Mouse (Mus musculus) liver, adult 2 months (tissue): ENCODE results near the gene Clhc1.

Experiments
- CTCF ChIP-seq: fragments of 200-500 bp; IDR thresholded peaks from 2 replicates; pipeline ENCODE4 v1.5.1; 2011; ENCODE audit warnings: low read depth, low read length, control low read depth
- POLR2A ChIP-seq: fragments of 200-500 bp; IDR thresholded peaks from 2 replicates; pipeline ENCODE4 v1.6.1; 2011; ENCODE audit warnings: low read length, control low read depth; ENCODE audit not compliant: insufficient read depth; ENCODE audit errors: extremely low read depth

DNA sequence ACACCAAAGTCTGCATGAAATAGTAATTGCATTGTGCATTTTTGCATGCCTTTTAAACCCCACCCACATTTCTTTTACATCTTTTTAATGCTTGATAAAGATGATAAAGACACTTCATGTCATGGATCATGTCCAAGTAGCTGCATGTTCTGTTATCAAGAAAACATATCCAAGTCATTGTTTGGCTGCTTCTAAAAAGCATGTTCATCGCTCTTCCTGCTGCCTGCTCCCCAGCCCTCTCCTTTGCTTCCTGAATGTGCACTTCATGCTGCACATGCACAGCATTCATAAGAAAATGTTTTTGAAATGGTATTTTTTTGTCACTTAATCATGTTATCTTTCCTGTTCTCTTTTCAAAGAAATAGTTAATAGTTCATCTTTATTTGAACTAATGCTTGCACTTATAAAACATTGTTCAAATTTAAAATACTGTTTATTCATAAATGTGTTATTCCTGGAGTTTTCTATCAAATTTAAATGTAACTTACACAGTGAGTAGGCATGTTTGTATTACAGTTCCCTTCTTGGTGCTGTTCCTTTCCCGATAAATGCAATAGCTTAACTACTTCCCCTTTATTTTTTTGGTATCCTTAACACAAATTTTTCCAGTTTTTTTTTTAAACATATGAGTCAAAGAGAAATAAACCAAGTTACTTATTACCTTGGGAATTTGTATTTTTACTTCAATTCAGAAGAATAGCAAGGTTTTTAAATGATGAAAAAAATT, 42.7 kb upstream of the Clhc1 start:
- TF ChIP-seq POLR2A (no peak), CTCF (no peak)
